Mouse (Mus musculus): ENCODE data around the gene Chac1. TPM values are rescaled to one million over a fixed set of nuclear protein-coding genes. Genes with fewer than 3 reads are reported as not detected.

The Chac1 gene
- polyA plus RNA-seq, 1 experiment from 2014 or later, result 2.9 TPM

DNA sequence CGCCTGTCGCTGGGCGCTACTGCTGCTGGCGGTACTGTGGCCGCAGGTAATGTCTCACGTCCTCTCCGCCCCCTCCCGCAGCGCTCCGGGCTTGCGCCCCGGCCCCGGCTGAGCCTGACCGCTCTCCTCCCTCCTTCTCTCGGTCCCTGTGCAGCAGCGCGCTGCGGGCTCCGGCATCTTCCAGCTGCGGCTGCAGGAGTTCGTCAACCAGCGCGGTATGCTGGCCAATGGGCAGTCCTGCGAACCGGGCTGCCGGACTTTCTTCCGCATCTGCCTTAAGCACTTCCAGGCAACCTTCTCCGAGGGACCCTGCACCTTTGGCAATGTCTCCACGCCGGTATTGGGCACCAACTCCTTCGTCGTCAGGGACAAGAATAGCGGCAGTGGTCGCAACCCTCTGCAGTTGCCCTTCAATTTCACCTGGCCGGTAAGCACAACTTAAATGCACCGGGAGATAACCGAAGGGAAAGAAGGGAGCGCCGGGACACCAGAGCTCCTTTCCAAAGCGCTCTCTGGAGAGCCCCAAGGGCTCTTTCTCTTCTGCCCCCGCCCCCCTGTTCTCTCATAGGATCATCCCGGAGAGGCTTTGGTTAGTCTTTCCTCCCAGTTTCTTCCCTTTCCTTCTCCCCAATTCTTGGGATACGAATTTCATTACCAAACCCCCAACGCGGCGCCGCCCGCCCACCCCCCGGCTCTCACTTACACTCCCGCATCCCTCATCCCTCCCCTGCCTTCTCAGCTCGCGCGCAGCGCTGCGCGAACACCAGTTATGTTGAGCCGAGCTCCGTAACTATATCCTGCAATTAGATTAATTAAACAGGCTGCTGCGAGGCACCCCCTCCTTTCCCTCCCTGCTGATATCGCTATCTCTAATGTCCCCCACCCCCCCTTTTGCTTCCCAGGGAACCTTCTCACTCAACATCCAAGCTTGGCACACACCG is 24.6 kb upstream of the Chac1 start:
- no peaks in the 10 kb centered on the region for H3K9me3 ChIP-seq (ENCODE audit: control insufficient read depth, low read length)
- 2% methylated on average over 52 of the region's 61 CpGs for WGBS
- ATAC-seq (replicated peaks; ENCODE audit: low FRiP score) (no peak), DNase-seq (ENCODE audit: low spot score) (peak; percentile 52)
- peak overlapping the region; percentile 40; the same call in 1 of the 2 replicates for H3K9ac ChIP-seq (ENCODE audit: low read depth, low read length)
- H3K4me3 ChIP-seq (ENCODE audit: low read depth, low read length), result peak overlapping the region; percentile 59
- peaks cover 54% of the 10 kb centered on the region for H3K4me1 ChIP-seq (replicated peaks; ENCODE audit: control insufficient read depth, insufficient read depth, low read length)
- no peaks in the 10 kb centered on the region for H3K36me3 ChIP-seq (ENCODE audit: control insufficient read depth, insufficient read depth, low read length)
- peak overlapping the region; percentile 88 for H3K4me2 ChIP-seq
- no peak overlapping the region for H3K27ac ChIP-seq (ENCODE audit: low read depth, low read length)
- peaks cover 89% of the 10 kb centered on the region for H3K27me3 ChIP-seq (replicated peaks; ENCODE audit: control insufficient read depth, insufficient read depth, low read length)

DNA sequence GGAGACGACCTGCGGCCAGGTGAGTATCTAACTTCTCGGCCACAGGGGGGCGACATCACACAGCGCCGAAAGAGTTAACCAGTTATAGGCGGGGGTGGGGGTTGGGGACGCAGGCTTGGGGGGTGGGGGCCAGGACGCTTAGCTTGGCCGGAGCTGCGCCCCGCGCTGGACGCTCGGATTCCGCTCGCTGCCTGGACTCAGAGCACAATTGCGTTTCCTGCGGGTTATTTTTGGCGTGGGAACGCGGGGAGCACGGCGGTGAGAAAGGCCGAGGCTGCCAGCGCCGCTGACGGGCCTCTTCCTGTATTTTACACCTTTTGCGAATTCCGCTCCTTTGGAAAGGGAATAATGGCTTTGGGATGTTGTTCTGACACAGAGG is 23.9 kb upstream of the Chac1 start:
- peak overlapping the region; percentile 59 for H3K4me3 ChIP-seq (ENCODE audit: low read depth, low read length)
- no peak for ATAC-seq (replicated peaks; ENCODE audit: low FRiP score)
- WGBS, result 1% methylated on average over 30 of the region's 30 CpGs
- H3K27ac ChIP-seq (ENCODE audit: low read depth, low read length), result no peak overlapping the region
- no peaks in the 10 kb centered on the region for H3K36me3 ChIP-seq (ENCODE audit: control insufficient read depth, insufficient read depth, low read length)
- DNase-seq (ENCODE audit: low spot score), result no peak
- no peaks in the 10 kb centered on the region for H3K9me3 ChIP-seq (ENCODE audit: control insufficient read depth, low read length)
- peaks cover 47% of the 10 kb centered on the region for H3K4me1 ChIP-seq (replicated peaks; ENCODE audit: control insufficient read depth, insufficient read depth, low read length)
- H3K4me2 ChIP-seq, result peak overlapping the region; percentile 88
- no peak overlapping the region; the same call in 1 of the 2 replicates for H3K9ac ChIP-seq (ENCODE audit: low read depth, low read length)
- H3K27me3 ChIP-seq (replicated peaks; ENCODE audit: control insufficient read depth, insufficient read depth, low read length), result peaks cover 90% of the 10 kb centered on the region

DNA sequence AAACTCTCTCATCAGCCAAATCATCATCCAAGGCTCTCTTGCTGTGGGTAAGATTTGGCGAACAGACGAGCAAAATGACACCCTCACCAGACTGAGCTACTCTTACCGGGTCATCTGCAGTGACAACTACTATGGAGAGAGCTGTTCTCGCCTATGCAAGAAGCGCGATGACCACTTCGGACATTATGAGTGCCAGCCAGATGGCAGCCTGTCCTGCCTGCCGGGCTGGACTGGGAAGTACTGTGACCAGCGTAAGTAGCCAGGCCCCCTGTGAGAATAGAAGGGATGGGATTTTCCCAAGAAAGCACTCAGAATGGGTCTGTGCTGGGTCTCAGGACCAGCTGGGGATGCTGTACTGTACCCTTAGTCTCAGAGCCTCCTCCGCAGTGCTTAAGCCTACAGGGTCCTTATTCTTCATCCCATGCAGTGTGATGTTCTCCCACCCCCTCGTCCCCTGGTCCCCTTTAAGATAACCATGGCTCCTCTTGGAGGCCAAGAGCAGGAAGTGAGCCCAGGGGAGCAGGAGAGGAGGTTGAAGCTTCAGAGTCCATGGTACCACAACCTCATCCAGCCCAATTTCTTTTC is 23.0 kb upstream of the Chac1 start:
- Histone ChIP-seq H3K4me1 (replicated peaks; ENCODE audit: control insufficient read depth, insufficient read depth, low read length) (peaks cover 38% of the 10 kb centered on the region), H3K9ac (ENCODE audit: low read depth, low read length) (no peak overlapping the region), H3K4me3 (ENCODE audit: low read depth, low read length) (peak overlapping the region; percentile 23; the same call in 1 of the 2 replicates), H3K9me3 (ENCODE audit: control insufficient read depth, low read length) (no peaks in the 10 kb centered on the region), H3K27ac (ENCODE audit: low read depth, low read length) (no peak overlapping the region), H3K27me3 (replicated peaks; ENCODE audit: control insufficient read depth, insufficient read depth, low read length) (peaks cover 84% of the 10 kb centered on the region), H3K36me3 (ENCODE audit: control insufficient read depth, insufficient read depth, low read length) (no peaks in the 10 kb centered on the region), H3K4me2 (peak overlapping the region; percentile 5)
- DNase-seq (ENCODE audit: low spot score) (peak; percentile 30), ATAC-seq (replicated peaks; ENCODE audit: low FRiP score) (no peak)
- 26% methylated on average over 11 of the region's 11 CpGs for WGBS

DNA sequence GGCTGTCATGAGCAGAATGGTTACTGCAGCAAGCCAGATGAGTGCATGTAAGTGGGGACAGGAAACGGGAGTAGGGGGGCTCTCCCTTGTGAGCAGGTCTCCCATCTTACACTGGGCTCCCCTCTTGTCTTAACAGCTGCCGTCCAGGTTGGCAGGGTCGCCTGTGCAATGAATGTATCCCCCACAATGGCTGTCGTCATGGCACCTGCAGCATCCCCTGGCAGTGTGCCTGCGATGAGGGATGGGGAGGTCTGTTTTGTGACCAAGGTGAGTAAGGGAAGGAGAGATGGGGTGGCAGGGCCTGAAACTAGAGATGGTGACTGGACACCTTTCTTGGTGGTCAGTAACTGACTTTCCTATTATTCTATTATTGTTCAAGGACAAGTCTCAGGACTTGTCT is 22.5 kb upstream of the Chac1 start:
- Histone ChIP-seq H3K4me3 (ENCODE audit: low read depth, low read length) (peak overlapping the region; percentile 23; the same call in 1 of the 2 replicates), H3K27ac (ENCODE audit: low read depth, low read length) (no peak overlapping the region), H3K4me1 (replicated peaks; ENCODE audit: control insufficient read depth, insufficient read depth, low read length) (peaks cover 36% of the 10 kb centered on the region), H3K36me3 (ENCODE audit: control insufficient read depth, insufficient read depth, low read length) (no peaks in the 10 kb centered on the region), H3K4me2 (peak overlapping the region; percentile 5), H3K9ac (ENCODE audit: low read depth, low read length) (no peak overlapping the region), H3K9me3 (ENCODE audit: control insufficient read depth, low read length) (no peaks in the 10 kb centered on the region), H3K27me3 (replicated peaks; ENCODE audit: control insufficient read depth, insufficient read depth, low read length) (peaks cover 79% of the 10 kb centered on the region)
- 57% methylated on average over 5 of the region's 5 CpGs for WGBS
- DNase-seq (ENCODE audit: low spot score) (no peak), ATAC-seq (replicated peaks; ENCODE audit: low FRiP score) (no peak)

DNA sequence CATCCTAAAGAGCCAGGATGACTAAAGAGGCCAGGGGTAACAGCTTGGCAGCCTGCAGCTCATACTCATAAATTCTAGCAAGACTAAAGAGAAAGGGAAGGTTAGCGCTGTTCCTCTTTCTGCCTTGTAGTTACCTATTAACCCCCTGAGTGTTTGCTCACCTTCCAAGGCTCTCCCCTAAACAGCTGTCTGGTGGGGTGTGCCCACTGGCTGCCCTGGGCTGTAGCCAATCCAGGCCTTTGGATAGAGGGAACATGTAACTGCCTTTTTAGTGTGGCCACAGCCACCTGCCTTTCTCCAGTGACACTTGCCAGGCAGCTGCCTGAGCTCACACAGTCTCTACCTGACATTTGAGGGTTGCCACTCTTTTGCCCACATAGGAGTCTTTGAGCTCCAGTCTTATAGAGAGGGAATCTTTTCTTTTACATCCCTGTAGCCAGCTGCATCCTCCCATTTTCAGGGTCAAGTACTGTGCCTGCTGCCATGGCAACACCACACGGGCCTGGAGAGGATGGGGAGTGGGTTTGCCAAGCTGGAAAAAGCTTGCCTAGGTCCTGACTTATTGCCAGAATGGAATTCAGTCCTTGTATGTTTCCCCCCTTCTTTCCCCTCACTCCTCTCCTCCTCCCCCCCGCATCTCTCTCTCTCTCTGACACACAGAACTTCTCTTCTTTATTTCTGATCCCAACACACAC is 21.8 kb upstream of the Chac1 start:
- H3K36me3 ChIP-seq (ENCODE audit: control insufficient read depth, insufficient read depth, low read length), result no peaks in the 10 kb centered on the region
- DNase-seq (ENCODE audit: low spot score) (peak; percentile 29), ATAC-seq (replicated peaks; ENCODE audit: low FRiP score) (no peak)
- no peak overlapping the region for H3K9ac ChIP-seq (ENCODE audit: low read depth, low read length)
- no peak overlapping the region for H3K4me3 ChIP-seq (ENCODE audit: low read depth, low read length)
- 50% methylated on average over 3 of the region's 3 CpGs for WGBS
- H3K27me3 ChIP-seq (replicated peaks; ENCODE audit: control insufficient read depth, insufficient read depth, low read length), result peaks cover 72% of the 10 kb centered on the region
- peak overlapping the region; percentile 5 for H3K4me2 ChIP-seq
- no peaks in the 10 kb centered on the region for H3K9me3 ChIP-seq (ENCODE audit: control insufficient read depth, low read length)
- no peak overlapping the region for H3K27ac ChIP-seq (ENCODE audit: low read depth, low read length)
- peaks cover 30% of the 10 kb centered on the region for H3K4me1 ChIP-seq (replicated peaks; ENCODE audit: control insufficient read depth, insufficient read depth, low read length)

DNA sequence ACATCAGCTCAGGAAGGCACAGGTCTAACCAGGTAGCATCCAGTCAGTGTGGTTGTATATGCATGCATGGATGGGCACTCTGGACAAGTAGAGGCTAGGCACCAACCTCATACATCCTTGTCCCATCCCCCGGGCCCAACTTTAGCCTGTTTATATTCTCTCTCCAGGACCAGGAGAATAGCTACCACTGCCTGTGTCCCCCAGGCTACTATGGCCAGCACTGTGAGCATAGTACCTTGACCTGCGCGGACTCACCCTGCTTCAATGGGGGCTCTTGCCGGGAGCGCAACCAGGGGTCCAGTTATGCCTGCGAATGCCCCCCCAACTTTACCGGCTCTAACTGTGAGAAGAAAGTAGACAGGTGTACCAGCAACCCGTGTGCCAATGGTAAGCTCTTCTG is 20.2 kb upstream of the Chac1 start:
- ATAC-seq (replicated peaks; ENCODE audit: low FRiP score) (no peak), DNase-seq (ENCODE audit: low spot score) (peak; percentile 28)
- WGBS, result 84% methylated on average over 8 of the region's 8 CpGs
- Histone ChIP-seq H3K4me2 (peak overlapping the region; percentile 7; the same call in 1 of the 2 replicates), H3K4me1 (replicated peaks; ENCODE audit: control insufficient read depth, insufficient read depth, low read length) (peaks cover 16% of the 10 kb centered on the region), H3K27ac (ENCODE audit: low read depth, low read length) (no peak overlapping the region), H3K9me3 (ENCODE audit: control insufficient read depth, low read length) (no peaks in the 10 kb centered on the region), H3K27me3 (replicated peaks; ENCODE audit: control insufficient read depth, insufficient read depth, low read length) (peaks cover 58% of the 10 kb centered on the region), H3K9ac (ENCODE audit: low read depth, low read length) (no peak overlapping the region), H3K4me3 (ENCODE audit: low read depth, low read length) (no peak overlapping the region), H3K36me3 (ENCODE audit: control insufficient read depth, insufficient read depth, low read length) (no peaks in the 10 kb centered on the region)

DNA sequence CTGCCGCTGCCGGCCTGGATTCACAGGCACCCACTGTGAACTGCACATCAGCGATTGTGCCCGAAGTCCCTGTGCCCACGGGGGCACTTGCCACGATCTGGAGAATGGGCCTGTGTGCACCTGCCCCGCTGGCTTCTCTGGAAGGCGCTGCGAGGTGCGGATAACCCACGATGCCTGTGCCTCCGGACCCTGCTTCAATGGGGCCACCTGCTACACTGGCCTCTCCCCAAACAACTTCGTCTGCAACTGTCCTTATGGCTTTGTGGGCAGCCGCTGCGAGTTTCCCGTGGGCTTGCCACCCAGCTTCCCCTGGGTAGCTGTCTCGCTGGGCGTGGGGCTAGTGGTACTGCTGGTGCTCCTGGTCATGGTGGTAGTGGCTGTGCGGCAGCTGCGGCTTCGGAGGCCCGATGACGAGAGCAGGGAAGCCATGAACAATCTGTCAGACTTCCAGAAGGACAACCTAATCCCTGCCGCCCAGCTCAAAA is 18.8 kb upstream of the Chac1 start:
- peaks cover 3% of the 10 kb centered on the region for H3K4me1 ChIP-seq (replicated peaks; ENCODE audit: control insufficient read depth, insufficient read depth, low read length)
- no peak overlapping the region for H3K4me3 ChIP-seq (ENCODE audit: low read depth, low read length)
- peaks cover 43% of the 10 kb centered on the region for H3K27me3 ChIP-seq (replicated peaks; ENCODE audit: control insufficient read depth, insufficient read depth, low read length)
- no peak for ATAC-seq (replicated peaks; ENCODE audit: low FRiP score)
- H3K36me3 ChIP-seq (ENCODE audit: control insufficient read depth, insufficient read depth, low read length), result no peaks in the 10 kb centered on the region
- H3K4me2 ChIP-seq, result no peak overlapping the region
- 71% methylated on average over 24 of the region's 24 CpGs for WGBS
- no peaks in the 10 kb centered on the region for H3K9me3 ChIP-seq (ENCODE audit: control insufficient read depth, low read length)
- DNase-seq (ENCODE audit: low spot score), result peak; percentile 28
- H3K27ac ChIP-seq (ENCODE audit: low read depth, low read length), result no peak overlapping the region
- H3K9ac ChIP-seq (ENCODE audit: low read depth, low read length), result no peak overlapping the region

DNA sequence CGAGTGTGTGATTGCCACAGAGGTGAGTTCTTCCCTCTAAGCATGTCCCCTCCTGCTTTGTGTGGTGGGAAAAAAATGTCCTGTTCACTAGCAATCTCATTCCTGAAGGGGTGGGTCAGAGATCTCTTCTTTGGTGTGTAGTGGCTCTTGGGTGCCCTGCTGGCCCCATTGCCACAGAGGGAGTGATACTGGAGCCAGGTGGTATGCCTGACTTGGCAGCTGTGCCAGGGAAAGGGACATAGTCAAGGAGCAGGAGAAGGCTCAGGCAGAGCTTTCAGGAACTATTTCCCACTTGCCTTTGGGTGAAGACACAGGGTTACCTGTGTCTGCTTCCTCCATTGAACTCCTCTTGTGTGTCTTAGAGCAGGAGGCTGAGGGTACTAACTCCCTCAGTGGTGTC is 16.9 kb upstream of the Chac1 start:
- H3K9ac ChIP-seq (ENCODE audit: low read depth, low read length), result no peak overlapping the region
- H3K27ac ChIP-seq (ENCODE audit: low read depth, low read length), result no peak overlapping the region
- H3K36me3 ChIP-seq (ENCODE audit: control insufficient read depth, insufficient read depth, low read length), result no peaks in the 10 kb centered on the region
- H3K27me3 ChIP-seq (replicated peaks; ENCODE audit: control insufficient read depth, insufficient read depth, low read length), result peaks cover 24% of the 10 kb centered on the region
- ATAC-seq (replicated peaks; ENCODE audit: low FRiP score) (no peak), DNase-seq (ENCODE audit: low spot score) (no peak)
- no peaks in the 10 kb centered on the region for H3K9me3 ChIP-seq (ENCODE audit: control insufficient read depth, low read length)
- 50% methylated on average over 1 of the region's 1 CpGs for WGBS
- peaks cover 7% of the 10 kb centered on the region for H3K4me1 ChIP-seq (replicated peaks; ENCODE audit: control insufficient read depth, insufficient read depth, low read length)
- no peak overlapping the region for H3K4me3 ChIP-seq (ENCODE audit: low read depth, low read length)
- H3K4me2 ChIP-seq, result no peak overlapping the region
